Mouse (Mus musculus): ENCODE data around the gene Ptgs1. TPM values are rescaled to one million over a fixed set of nuclear protein-coding genes. Genes with fewer than 3 reads are reported as not detected.

Ptgs1 gene
- polyA plus RNA-seq, 1 experiment = 25.6 TPM

GRCm38 (mm10) chr2:36259798-36260540 is 29.7 kb downstream of the Ptgs1 start:
- no peak for DNase-seq
- TF ChIP-seq POLR2A (IDR thresholded peaks at IDR 0.05; ENCODE audit: low read depth, low read length) (no peak), CTCF (conservative IDR thresholded peaks at IDR 0.05; ENCODE audit: insufficient read depth, insufficient read length, low read depth, low read length) (no peak)
- Histone ChIP-seq H3K27ac (ENCODE audit: insufficient read depth, low read depth, low read length) (peak overlapping the region; percentile 20; the same call in 1 of the 2 replicates), H3K4me3 (ENCODE audit: insufficient read depth, low read depth, low read length) (no peak overlapping the region), H3K4me1 (ENCODE audit: control insufficient read depth, insufficient read depth, low read length) (peaks cover 5% of the 10 kb centered on the region; the same call in 1 of the 2 replicates), H3K36me3 (ENCODE audit: control insufficient read depth, insufficient read depth, low read length) (no peaks in the 10 kb centered on the region), H3K27me3 (replicated peaks; ENCODE audit: control insufficient read depth, insufficient read depth, low read length) (no peaks in the 10 kb centered on the region)
- WGBS = 60% methylated on average over 6 of the region's 6 CpGs

- Histone ChIP-seq H3K27ac (ENCODE audit: insufficient read depth, low read depth, low read length) (no peak overlapping the region), H3K27me3 (replicated peaks; ENCODE audit: control insufficient read depth, insufficient read depth, low read length) (no peaks in the 10 kb centered on the region), H3K36me3 (ENCODE audit: control insufficient read depth, insufficient read depth, low read length) (no peaks in the 10 kb centered on the region), H3K4me3 (ENCODE audit: insufficient read depth, low read depth, low read length) (no peak overlapping the region), H3K4me1 (ENCODE audit: control insufficient read depth, insufficient read depth, low read length) (peaks cover 5% of the 10 kb centered on the region; the same call in 1 of the 2 replicates)
- no peak for DNase-seq
- 83% methylated on average over 4 of the region's 4 CpGs for WGBS
- TF ChIP-seq CTCF (conservative IDR thresholded peaks at IDR 0.05; ENCODE audit: insufficient read depth, insufficient read length, low read depth, low read length) (no peak), POLR2A (IDR thresholded peaks at IDR 0.05; ENCODE audit: low read depth, low read length) (no peak)
Measured at GRCm38 (mm10) chr2:36262025-36262424, 31.8 kb downstream of the Ptgs1 start.

- 82% methylated on average over 3 of the region's 3 CpGs for WGBS
- no peaks in the 10 kb centered on the region for H3K4me1 ChIP-seq (ENCODE audit: control insufficient read depth, insufficient read depth, low read length)
- H3K4me3 ChIP-seq (ENCODE audit: insufficient read depth, low read depth, low read length) = no peak overlapping the region
- TF ChIP-seq CTCF (conservative IDR thresholded peaks at IDR 0.05; ENCODE audit: insufficient read depth, insufficient read length, low read depth, low read length) = no peak
- no peak for TF ChIP-seq POLR2A (IDR thresholded peaks at IDR 0.05; ENCODE audit: low read depth, low read length)
- H3K27me3 ChIP-seq (replicated peaks; ENCODE audit: control insufficient read depth, insufficient read depth, low read length) = no peaks in the 10 kb centered on the region
- no peak overlapping the region for H3K27ac ChIP-seq (ENCODE audit: insufficient read depth, low read depth, low read length)
- no peak for DNase-seq
- no peaks in the 10 kb centered on the region for H3K36me3 ChIP-seq (ENCODE audit: control insufficient read depth, insufficient read depth, low read length)
Measured at GRCm38 (mm10) chr2:36269458-36269857, 39.2 kb downstream of the Ptgs1 start.

DNA sequence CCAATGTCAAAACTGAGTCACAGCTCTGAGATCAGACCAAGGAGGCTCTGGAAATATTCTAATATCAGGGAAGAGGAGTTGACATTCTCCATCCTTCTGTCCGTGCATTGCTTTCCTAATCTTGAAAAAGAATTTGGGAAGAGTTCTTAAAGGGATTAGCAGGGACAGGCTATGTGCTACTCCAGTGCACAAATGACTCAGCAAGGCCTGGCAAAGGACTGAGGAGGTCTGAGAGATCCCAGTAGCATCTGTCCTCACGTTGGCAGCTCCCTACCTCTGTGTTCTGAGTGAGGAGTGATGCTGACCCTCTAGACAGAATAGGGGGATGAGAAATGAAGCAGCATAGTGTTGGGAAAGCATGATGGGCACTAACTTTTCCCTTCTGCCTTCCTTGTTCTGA is 40.0 kb downstream of the Ptgs1 start:
- no peaks in the 10 kb centered on the region for H3K36me3 ChIP-seq (ENCODE audit: control insufficient read depth, insufficient read depth, low read length)
- H3K27ac ChIP-seq (ENCODE audit: insufficient read depth, low read depth, low read length) = no peak overlapping the region
- H3K4me3 ChIP-seq (ENCODE audit: insufficient read depth, low read depth, low read length) = no peak overlapping the region
- DNase-seq = no peak
- no peaks in the 10 kb centered on the region for H3K4me1 ChIP-seq (ENCODE audit: control insufficient read depth, insufficient read depth, low read length)
- H3K27me3 ChIP-seq (replicated peaks; ENCODE audit: control insufficient read depth, insufficient read depth, low read length) = no peaks in the 10 kb centered on the region
- 54% methylated on average over 2 of the region's 2 CpGs for WGBS
- TF ChIP-seq POLR2A (IDR thresholded peaks at IDR 0.05; ENCODE audit: low read depth, low read length) (no peak), CTCF (conservative IDR thresholded peaks at IDR 0.05; ENCODE audit: insufficient read depth, insufficient read length, low read depth, low read length) (no peak)

DNA sequence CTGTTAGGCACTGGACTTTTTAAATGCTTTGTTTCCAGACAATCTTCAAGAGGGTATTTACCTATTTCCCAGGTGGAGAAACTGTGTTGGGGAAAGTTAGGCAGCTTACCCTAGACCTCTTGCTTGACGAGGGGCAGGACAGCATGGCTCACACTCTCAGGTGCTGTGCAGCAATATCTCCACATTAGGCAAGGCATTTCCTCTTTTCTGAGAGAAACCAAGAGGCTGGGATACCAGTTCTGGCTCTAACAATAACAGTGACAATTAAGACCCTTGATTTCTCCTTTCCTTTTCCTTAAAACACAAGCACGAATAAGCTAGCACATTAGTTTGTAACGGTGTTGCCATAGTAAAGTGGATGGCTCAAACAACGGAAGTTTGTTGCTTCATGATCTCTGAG is 40.9 kb downstream of the Ptgs1 start:
- no peaks in the 10 kb centered on the region for H3K4me1 ChIP-seq (ENCODE audit: control insufficient read depth, insufficient read depth, low read length)

GRCm38 (mm10) chr2:36272288-36272950 is 42.2 kb downstream of the Ptgs1 start:
- no peaks in the 10 kb centered on the region for H3K36me3 ChIP-seq (ENCODE audit: control insufficient read depth, insufficient read depth, low read length)
- H3K4me3 ChIP-seq (ENCODE audit: insufficient read depth, low read depth, low read length) = no peak overlapping the region
- no peak for DNase-seq
- 89% methylated on average over 6 of the region's 6 CpGs for WGBS
- no peaks in the 10 kb centered on the region for H3K27me3 ChIP-seq (replicated peaks; ENCODE audit: control insufficient read depth, insufficient read depth, low read length)
- no peaks in the 10 kb centered on the region for H3K4me1 ChIP-seq (ENCODE audit: control insufficient read depth, insufficient read depth, low read length)
- no peak overlapping the region for H3K27ac ChIP-seq (ENCODE audit: insufficient read depth, low read depth, low read length)
- TF ChIP-seq CTCF (conservative IDR thresholded peaks at IDR 0.05; ENCODE audit: insufficient read depth, insufficient read length, low read depth, low read length) (no peak), POLR2A (IDR thresholded peaks at IDR 0.05; ENCODE audit: low read depth, low read length) (no peak)

More for the DNA sequence above, 40.9 kb downstream of the Ptgs1 start:
- no peak for TF ChIP-seq CTCF (conservative IDR thresholded peaks at IDR 0.05; ENCODE audit: insufficient read depth, insufficient read length, low read depth, low read length)
- no peak for TF ChIP-seq POLR2A (IDR thresholded peaks at IDR 0.05; ENCODE audit: low read depth, low read length)
- Histone ChIP-seq H3K27ac (ENCODE audit: insufficient read depth, low read depth, low read length) (no peak overlapping the region), H3K27me3 (replicated peaks; ENCODE audit: control insufficient read depth, insufficient read depth, low read length) (no peaks in the 10 kb centered on the region), H3K36me3 (ENCODE audit: control insufficient read depth, insufficient read depth, low read length) (no peaks in the 10 kb centered on the region), H3K4me3 (ENCODE audit: insufficient read depth, low read depth, low read length) (no peak overlapping the region)
- no peak for DNase-seq
- 80% methylated on average over 4 of the region's 4 CpGs for WGBS

DNA sequence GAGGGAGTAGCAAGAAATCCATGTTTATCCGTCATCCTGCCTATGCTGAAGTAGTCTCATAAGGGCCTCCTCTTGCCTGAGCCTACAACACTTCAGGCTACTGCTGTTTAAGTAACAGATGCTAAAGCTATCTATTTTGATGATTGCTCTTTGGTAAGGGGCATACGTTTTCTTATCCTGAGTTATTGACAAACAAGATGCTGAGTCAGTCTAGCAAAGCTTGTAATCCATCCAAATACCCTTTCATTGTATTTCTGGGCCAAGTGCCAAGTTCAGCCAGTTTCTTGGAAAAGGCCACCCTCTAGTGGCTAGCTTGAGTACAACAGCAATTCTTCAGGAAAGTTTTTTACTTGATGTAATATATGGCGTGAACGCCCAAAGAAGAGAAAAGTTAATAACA is 46.2 kb downstream of the Ptgs1 start:
- Histone ChIP-seq H3K36me3 (ENCODE audit: control insufficient read depth, insufficient read depth, low read length) (no peaks in the 10 kb centered on the region), H3K4me3 (ENCODE audit: insufficient read depth, low read depth, low read length) (no peak overlapping the region), H3K27me3 (replicated peaks; ENCODE audit: control insufficient read depth, insufficient read depth, low read length) (no peaks in the 10 kb centered on the region), H3K27ac (ENCODE audit: insufficient read depth, low read depth, low read length) (no peak overlapping the region), H3K4me1 (ENCODE audit: control insufficient read depth, insufficient read depth, low read length) (no peaks in the 10 kb centered on the region)
- peak; percentile 82 for DNase-seq
- no peak for TF ChIP-seq POLR2A (IDR thresholded peaks at IDR 0.05; ENCODE audit: low read depth, low read length)
- peak; percentile 49 for TF ChIP-seq CTCF (conservative IDR thresholded peaks at IDR 0.05; ENCODE audit: insufficient read depth, insufficient read length, low read depth, low read length)
- 24% methylated on average over 4 of the region's 4 CpGs for WGBS
